Mouse (Mus musculus) heart, adult 2 months (tissue): Measurements from ENCODE around the gene Htt.

ENCODE experiments used
- CTCF ChIP-seq: fragments of 200-600 bp; IDR thresholded peaks from 2 replicates; pipeline ENCODE4 v1.8.1; 2022; ENCODE audit warnings: antibody characterized with exemption, mild to moderate bottlenecking, moderate library complexity
- EP300 ChIP-seq: fragments of 200-500 bp; IDR thresholded peaks from 2 replicates; pipeline ENCODE4 v1.6.1; 2011; ENCODE audit warnings: low read depth, low read length, control low read depth; ENCODE audit not compliant: insufficient read depth
- POLR2A ChIP-seq: fragments of 200-500 bp; IDR thresholded peaks from 2 replicates; pipeline ENCODE4 v1.6.1; 2011; ENCODE audit warnings: mild to moderate bottlenecking, low read depth, low read length, control low read depth; ENCODE audit not compliant: insufficient read depth

DNA sequence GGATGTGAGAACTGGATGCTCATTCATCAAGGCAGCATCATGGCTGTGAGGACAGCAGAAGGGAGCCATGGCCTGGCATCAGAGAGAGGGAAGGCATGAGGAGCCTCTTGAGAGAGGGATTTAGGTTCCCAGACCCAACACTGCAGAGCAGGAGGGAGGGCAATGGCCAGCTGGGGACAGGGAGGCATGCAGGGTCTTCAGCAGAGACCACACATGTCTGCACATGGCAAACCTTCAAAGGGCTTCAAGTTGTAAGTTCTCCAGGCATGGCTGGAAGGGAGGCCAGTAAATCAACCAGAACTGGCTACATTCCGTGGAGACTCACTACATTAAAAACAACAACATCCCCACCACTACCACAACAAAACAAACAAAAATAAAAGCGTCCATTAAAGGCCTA is 169.6 kb downstream of the Htt start:
- TF ChIP-seq CTCF (no peak), POLR2A (no peak), EP300 (no peak)
